Mouse (Mus musculus) midbrain, embryonic 11.5 days (tissue): ENCODE measurements at regions not wholly inside any gene's neighbourhood (a gene's known extent, or its start where the extent isn't known, plus 50 kb on each side); places are given as distances from the start of the nearest gene placed in this dataset.
"Not testable (repeated sequence)": the region's sequence is repeated elsewhere in the genome, so short reads cannot be mapped to it uniquely, and the experiment has no call there.

Source experiments
- ATAC-seq: fragments of 200-750 bp; cut with Nextera tagmentation; 2 replicates; pipeline ENCODE4 v1.8.0; 2017; ENCODE audit warnings: moderate TSS enrichment, moderate library complexity; ENCODE audit not compliant: low FRiP score
- DNase-seq: peaks from one replicate; pipeline ENCODE4 v3.0.0; 2015; ENCODE audit warnings: low spot score; ENCODE audit errors: missing footprints
- H3K27ac ChIP-seq: fragments of 300-500 bp; sonication (generic); 2 replicates; pipeline ENCODE4 v1.5.1; 2014; ENCODE audit warnings: low read depth, low read length
- H3K27me3 ChIP-seq: fragments of 300-500 bp; sonication (generic); 2 replicates; pipeline ENCODE4 v1.6.1; 2014; ENCODE audit warnings: mild to moderate bottlenecking, low read length, moderate library complexity, mixed read lengths; ENCODE audit not compliant: control insufficient read depth, insufficient read depth
- H3K36me3 ChIP-seq: fragments of 300-500 bp; sonication (generic); 2 replicates; pipeline ENCODE4 v1.6.1; 2014; ENCODE audit warnings: mild to moderate bottlenecking, low read length, moderate library complexity, mixed read lengths; ENCODE audit not compliant: control insufficient read depth, insufficient read depth
- H3K4me1 ChIP-seq: fragments of 300-500 bp; sonication (generic); 2 replicates; pipeline ENCODE4 v1.6.1; 2014; ENCODE audit warnings: low read length; ENCODE audit not compliant: control insufficient read depth, insufficient read depth
- H3K4me2 ChIP-seq: fragments of 300-500 bp; sonication (generic); 2 replicates; pipeline ENCODE4 v1.6.1; 2014; ENCODE audit warnings: mild to moderate bottlenecking, moderate library complexity
- H3K4me3 ChIP-seq: fragments of 300-500 bp; sonication (generic); 2 replicates; pipeline ENCODE4 v1.5.1; 2014; ENCODE audit warnings: low read depth, low read length
- H3K9ac ChIP-seq: fragments of 300-500 bp; sonication (generic); 2 replicates; pipeline ENCODE4 v1.6.1; 2014; ENCODE audit warnings: low read length
- H3K9me3 ChIP-seq: fragments of 300-500 bp; sonication (generic); 2 replicates; pipeline ENCODE4 v1.6.1; 2016; ENCODE audit warnings: low read length; ENCODE audit not compliant: control insufficient read depth
- WGBS: fragments of 180-500 bp; shearing (Covaris S2); extraction: QIAGEN DNeasy Blood & Tissue Kit; methylation state at CpG from one replicate; pipeline ENCODE4 v1.1.7; 2014; 5-methylcytosine and 5-hydroxymethylcytosine counted together

DNA sequence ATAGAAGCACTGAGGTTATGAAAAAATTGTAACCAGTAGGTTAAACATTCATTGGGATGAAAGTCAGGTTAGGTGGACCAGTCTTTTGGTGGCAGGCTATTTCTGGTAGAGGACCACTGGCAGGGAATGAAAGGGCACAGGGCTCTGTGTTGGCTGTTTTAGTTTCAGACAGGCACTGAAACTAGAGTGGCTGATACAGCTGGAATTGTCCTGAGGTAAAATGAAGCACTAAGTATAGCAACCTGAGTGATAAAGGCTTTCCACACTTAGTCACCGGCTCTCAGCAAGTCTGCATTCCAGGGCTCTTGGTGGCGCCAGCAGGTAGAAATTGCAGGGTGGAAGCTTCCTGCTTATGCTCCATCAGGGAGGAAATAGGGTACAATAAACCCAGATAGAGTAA is 262.2 kb upstream of the Tmpo start:
- WGBS: 75% methylated on average over 2 of the region's 2 CpGs
- H3K4me1 ChIP-seq: peaks cover 7% of the 10 kb centered on the region; the same call in 1 of the 2 replicates
- ATAC-seq (no peak), DNase-seq (no peak)
- no peaks in the 10 kb centered on the region for H3K36me3 ChIP-seq
- no peaks in the 10 kb centered on the region for H3K27me3 ChIP-seq
- H3K9ac ChIP-seq: no peak overlapping the region
- no peak overlapping the region for H3K4me3 ChIP-seq
- H3K27ac ChIP-seq: no peak overlapping the region
- no peaks in the 10 kb centered on the region for H3K9me3 ChIP-seq
- no peak overlapping the region for H3K4me2 ChIP-seq

DNA sequence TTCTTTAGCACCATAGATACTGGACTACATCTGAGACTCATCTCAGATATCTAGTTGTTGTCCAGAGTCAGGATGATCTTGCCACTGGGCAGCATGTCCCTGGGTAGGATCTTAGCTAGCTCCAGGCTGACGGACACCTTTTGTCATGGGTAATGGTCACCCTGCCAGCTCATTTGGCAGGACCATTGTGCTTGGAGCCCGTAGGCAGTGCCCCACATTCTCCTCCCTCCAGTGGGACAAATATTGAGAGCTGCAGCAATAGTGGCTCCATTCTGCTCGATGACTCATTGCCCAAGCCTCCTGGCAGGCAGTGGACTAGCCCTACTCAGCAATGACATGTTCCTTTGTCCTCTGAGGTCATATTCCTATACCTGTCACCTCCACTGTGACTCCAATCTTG is 258.9 kb upstream of the Tmpo start:
- H3K36me3 ChIP-seq: no peaks in the 10 kb centered on the region
- H3K27ac ChIP-seq: no peak overlapping the region
- H3K9me3 ChIP-seq: no peaks in the 10 kb centered on the region
- no peak overlapping the region for H3K4me3 ChIP-seq
- no peaks in the 10 kb centered on the region for H3K27me3 ChIP-seq
- no peak overlapping the region for H3K4me2 ChIP-seq
- H3K9ac ChIP-seq: no peak overlapping the region
- no peaks in the 10 kb centered on the region; the same call in 1 of the 2 replicates for H3K4me1 ChIP-seq
- ATAC-seq (no peak), DNase-seq (no peak)
- WGBS: 78% methylated on average over 3 of the region's 3 CpGs

DNA sequence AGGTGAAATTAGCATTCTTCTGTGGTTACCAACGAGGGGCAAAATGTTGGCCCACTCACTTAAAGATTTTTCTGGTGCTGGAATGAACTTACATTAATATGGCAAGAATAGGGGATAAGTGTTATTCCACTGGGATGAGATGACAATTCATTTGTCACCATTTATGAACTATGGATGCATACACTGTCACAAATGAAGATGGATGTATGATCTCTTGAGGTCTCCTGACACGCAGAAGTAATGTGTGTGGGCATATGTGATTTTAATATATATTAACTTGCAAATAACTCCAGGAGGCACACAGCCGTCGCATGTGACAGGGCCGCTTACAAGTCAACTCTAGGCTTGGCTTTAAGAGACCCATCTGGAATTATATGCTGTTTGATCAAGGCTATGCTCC is 256.8 kb upstream of the Tmpo start:
- no peak overlapping the region for H3K4me2 ChIP-seq
- H3K9me3 ChIP-seq: no peaks in the 10 kb centered on the region
- H3K4me3 ChIP-seq: no peak overlapping the region
- no peak overlapping the region for H3K27ac ChIP-seq
- H3K36me3 ChIP-seq: no peaks in the 10 kb centered on the region
- H3K9ac ChIP-seq: no peak overlapping the region
- H3K27me3 ChIP-seq: no peaks in the 10 kb centered on the region
- ATAC-seq: no peak
- no peaks in the 10 kb centered on the region; the same call in 1 of the 2 replicates for H3K4me1 ChIP-seq
- WGBS: 88% methylated on average over 5 of the region's 5 CpGs
- no peak for DNase-seq

DNA sequence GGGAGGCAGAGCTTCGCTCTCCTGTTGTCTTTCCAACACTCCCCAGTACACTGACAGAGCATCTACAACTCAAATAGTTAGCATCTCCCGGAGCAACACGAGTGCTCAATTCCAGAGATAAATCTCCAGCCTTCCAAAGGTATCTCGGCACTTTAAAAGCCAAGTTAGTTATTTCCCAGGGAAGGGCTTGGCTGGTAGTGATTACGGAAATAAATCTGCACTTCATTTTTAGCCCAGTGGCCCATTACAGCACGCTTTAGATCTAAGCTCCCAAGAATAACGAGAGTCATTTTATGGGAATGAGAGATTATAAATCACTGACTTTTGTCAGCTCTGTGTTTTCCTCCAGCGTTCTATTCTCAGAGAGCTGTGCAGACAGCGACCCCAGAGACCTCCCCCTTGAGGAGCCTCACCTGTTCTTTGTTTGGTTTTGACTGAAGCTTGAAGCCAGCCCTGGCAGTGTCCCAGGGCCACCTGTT is 255.0 kb upstream of the Tmpo start:
- DNase-seq: no peak
- WGBS: 55% methylated on average over 9 of the region's 9 CpGs

GRCm38 (mm10) chr10:91430281-91430680 is 249.2 kb upstream of the Tmpo start:
- Histone ChIP-seq H3K4me1 (peaks cover 10% of the 10 kb centered on the region; the same call in 1 of the 2 replicates), H3K27ac (no peak overlapping the region), H3K4me3 (no peak overlapping the region), H3K27me3 (no peaks in the 10 kb centered on the region), H3K9me3 (no peaks in the 10 kb centered on the region), H3K4me2 (no peak overlapping the region), H3K36me3 (no peaks in the 10 kb centered on the region), H3K9ac (no peak overlapping the region)
- peak; percentile 88 for DNase-seq
- WGBS: 28% methylated on average over 5 of the region's 5 CpGs
- no peak for ATAC-seq

More for the DNA sequence above, 255.0 kb upstream of the Tmpo start:
- no peak overlapping the region for H3K27ac ChIP-seq
- no peaks in the 10 kb centered on the region for H3K9me3 ChIP-seq
- H3K27me3 ChIP-seq: no peaks in the 10 kb centered on the region
- no peak overlapping the region for H3K4me2 ChIP-seq
- ATAC-seq: no peak
- H3K9ac ChIP-seq: no peak overlapping the region
- H3K4me3 ChIP-seq: no peak overlapping the region
- no peaks in the 10 kb centered on the region; the same call in 1 of the 2 replicates for H3K4me1 ChIP-seq
- H3K36me3 ChIP-seq: no peaks in the 10 kb centered on the region

- H3K36me3 ChIP-seq: no peaks in the 10 kb centered on the region
- DNase-seq (no peak), ATAC-seq (no peak)
- no peaks in the 10 kb centered on the region for H3K27me3 ChIP-seq
- 88% methylated on average over 3 of the region's 3 CpGs for WGBS
- no peaks in the 10 kb centered on the region for H3K9me3 ChIP-seq
- H3K27ac ChIP-seq: no peak overlapping the region
- H3K4me1 ChIP-seq: peaks cover 10% of the 10 kb centered on the region; the same call in 1 of the 2 replicates
- no peak overlapping the region for H3K4me3 ChIP-seq
- no peak overlapping the region for H3K9ac ChIP-seq
- H3K4me2 ChIP-seq: no peak overlapping the region
Measured at GRCm38 (mm10) chr10:91426584-91426983, 245.5 kb upstream of the Tmpo start.

GRCm38 (mm10) chr10:91425625-91426385 is 244.7 kb upstream of the Tmpo start:
- not testable (repeated sequence) for H3K9ac ChIP-seq, H3K36me3 ChIP-seq, DNase-seq, H3K4me1 ChIP-seq, H3K27me3 ChIP-seq, H3K4me2 ChIP-seq, H3K9me3 ChIP-seq, H3K4me3 ChIP-seq, ATAC-seq
- 64% methylated on average over 7 of the region's 7 CpGs for WGBS
- H3K27ac ChIP-seq: 0 out of 2 replicates have a peak overlapping the region, but pooled peaks have one; percentile 20

GRCm38 (mm10) chr10:91424786-91425185 is 243.7 kb upstream of the Tmpo start:
- no peak overlapping the region for H3K27ac ChIP-seq
- no peaks in the 10 kb centered on the region for H3K9me3 ChIP-seq
- no peak overlapping the region for H3K4me2 ChIP-seq
- H3K4me1 ChIP-seq: 0 out of 2 replicates have a peak, but pooled peaks cover 2% of the 10 kb centered on the region
- H3K9ac ChIP-seq: no peak overlapping the region
- no peaks in the 10 kb centered on the region for H3K36me3 ChIP-seq
- H3K27me3 ChIP-seq: no peaks in the 10 kb centered on the region
- 67% methylated on average over 5 of the region's 5 CpGs for WGBS
- DNase-seq (no peak), ATAC-seq (no peak)
- H3K4me3 ChIP-seq: no peak overlapping the region

DNA sequence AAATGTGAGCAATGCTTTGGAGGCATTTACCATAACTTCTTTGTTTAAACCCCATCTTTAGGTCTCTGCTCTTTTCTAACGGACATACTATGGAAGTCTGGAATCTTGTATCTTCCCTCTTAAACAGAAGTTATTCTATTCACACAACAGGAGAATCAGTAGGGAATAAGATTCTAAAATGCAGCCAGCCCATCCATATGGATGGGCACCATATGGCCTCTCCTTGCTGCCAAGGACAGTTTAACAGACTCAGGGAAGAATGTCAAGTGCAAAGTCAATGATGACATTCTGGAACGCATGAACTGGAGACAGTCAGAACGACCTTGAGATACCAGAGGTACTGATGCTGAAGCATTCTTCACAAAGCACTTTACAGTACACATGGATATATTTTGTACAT is 206.1 kb upstream of the Tmpo start:
- Histone ChIP-seq H3K36me3 (no peaks in the 10 kb centered on the region), H3K9me3 (no peaks in the 10 kb centered on the region), H3K4me2 (no peak overlapping the region), H3K9ac (no peak overlapping the region), H3K4me1 (no peaks in the 10 kb centered on the region), H3K27me3 (no peaks in the 10 kb centered on the region), H3K4me3 (no peak overlapping the region), H3K27ac (no peak overlapping the region)
- ATAC-seq (no peak), DNase-seq (no peak)
- 80% methylated on average over 3 of the region's 3 CpGs for WGBS
